Mouse (Mus musculus) layer of hippocampus, adult 11-12 months (tissue): Measurements from ENCODE around the gene Zfp13.
"Not testable (repeated sequence)": the region's sequence is repeated elsewhere in the genome, so short reads cannot be mapped to it uniquely, and the experiment has no call there.

Source experiments
- DNase-seq: peaks from one replicate; pipeline ENCODE4 v3.0.0; 2022; ENCODE audit warnings: low spot score

The Zfp13 gene

GRCm38 (mm10) chr17:23533591-23534490, 65.4 kb downstream of the Zfp13 start:
- not testable (repeated sequence) for DNase-seq

DNA sequence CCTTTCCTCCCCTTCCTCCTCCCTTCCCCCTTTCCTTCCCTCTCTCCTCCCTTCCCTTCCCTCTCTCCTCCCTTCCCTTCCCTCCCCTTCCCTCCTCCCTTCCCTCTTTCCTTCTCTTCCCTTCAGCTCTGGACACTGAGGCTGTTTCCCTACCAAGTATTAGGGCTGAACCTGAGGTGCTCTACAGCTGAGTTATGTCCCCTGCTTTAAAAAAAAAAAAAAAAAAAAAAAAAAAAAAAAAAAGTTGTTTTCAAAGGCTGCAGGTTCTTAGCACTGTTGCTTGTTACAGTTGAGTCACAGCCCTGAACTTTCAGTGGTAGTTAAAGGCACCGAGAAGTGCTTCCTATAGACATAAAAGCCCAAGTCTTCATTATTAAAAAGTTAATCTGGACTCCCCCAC, 67.9 kb downstream of the Zfp13 start:
- not testable (repeated sequence) for DNase-seq
